Mouse (Mus musculus) hindbrain, embryonic 10.5 days (tissue): Measurements from ENCODE around the gene Ablim1. TPM values are rescaled to one million over a fixed set of nuclear protein-coding genes. Genes with fewer than 3 reads are reported as not detected.

ENCODE experiments used
- DNase-seq: peaks from one replicate; pipeline ENCODE4 v3.0.0-alpha.2; 2017; ENCODE audit warnings: low spot score
- H3K27ac ChIP-seq: fragments of 300-500 bp; sonication (generic); 2 replicates; pipeline ENCODE4 v1.5.1; 2016; ENCODE audit warnings: mild to moderate bottlenecking, moderate library complexity
- H3K27me3 ChIP-seq: fragments of 300-500 bp; sonication (generic); 2 replicates; pipeline ENCODE4 v1.6.1; 2016; ENCODE audit warnings: mild to moderate bottlenecking; ENCODE audit not compliant: poor library complexity, insufficient read depth, severe bottlenecking
- H3K36me3 ChIP-seq: fragments of 300-500 bp; sonication (generic); 2 replicates; pipeline ENCODE4 v1.6.1; 2016; ENCODE audit warnings: mild to moderate bottlenecking, moderate library complexity
- H3K4me1 ChIP-seq: fragments of 300-500 bp; sonication (generic); replicated peaks from 2 replicates; pipeline ENCODE4 v1.6.1; 2016; ENCODE audit warnings: mild to moderate bottlenecking
- H3K4me3 ChIP-seq: fragments of 300-500 bp; sonication (generic); 2 replicates; pipeline ENCODE4 v1.5.1; 2016; ENCODE audit warnings: mild to moderate bottlenecking, moderate library complexity
- H3K9me3 ChIP-seq: fragments of 300-500 bp; sonication (generic); 2 replicates; pipeline ENCODE4 v1.6.1; 2016; ENCODE audit warnings: mild to moderate bottlenecking, moderate library complexity
- WGBS: fragments of 180-500 bp; shearing (Covaris S2); methylation state at CpG from one replicate; pipeline ENCODE4 v1.1.7; 2016; 5-methylcytosine and 5-hydroxymethylcytosine counted together
- polyA plus RNA-seq: library from polyadenylated mRNA; unstranded; fragments of >200 nt; fragmentation: Nextera tagmentation; extraction: Ambion mirVana; gene quantifications from 2 replicates; pipeline ENCODE4 v1.2.1, GENCODE M21; 2016

Gene Ablim1
- polyA plus RNA-seq, 1 experiment from 2014 or later, result 17.7 TPM

- Histone ChIP-seq H3K27me3 (peaks cover 33% of the 10 kb centered on the region), H3K9me3 (no peaks in the 10 kb centered on the region), H3K4me1 (peaks cover 66% of the 10 kb centered on the region), H3K4me3 (no peak overlapping the region), H3K27ac (peak overlapping the region; percentile 20; the same call in 1 of the 2 replicates), H3K36me3 (no peaks in the 10 kb centered on the region)
- DNase-seq, result no peak
- 37% methylated on average over 6 of the region's 6 CpGs for WGBS
These were observed 301.4 kb downstream of the Ablim1 start for GRCm38 (mm10) chr19:57013271-57013677.

DNA sequence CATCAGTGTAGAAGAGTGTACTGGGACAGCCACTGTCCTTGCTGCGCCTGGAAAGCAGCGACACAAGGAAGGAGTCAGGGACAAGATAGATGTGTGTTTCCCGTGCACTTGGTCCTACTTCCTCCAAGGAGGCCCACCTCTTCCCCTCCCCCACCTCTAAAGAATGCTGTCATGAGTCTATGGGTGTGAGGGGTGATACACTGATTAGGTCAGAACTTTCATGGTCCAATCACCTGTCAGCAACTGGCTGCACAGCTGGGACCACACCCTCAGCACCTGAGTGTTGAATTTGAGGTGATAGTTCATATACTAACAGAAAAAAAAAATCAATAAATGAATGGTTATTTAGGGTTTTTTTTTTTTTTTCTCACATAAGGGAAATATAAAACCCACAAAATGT, 302.7 kb downstream of the Ablim1 start:
- WGBS, result 81% methylated on average over 3 of the region's 3 CpGs
- H3K27me3 ChIP-seq, result peaks cover 45% of the 10 kb centered on the region
- no peaks in the 10 kb centered on the region for H3K9me3 ChIP-seq
- no peak overlapping the region for H3K27ac ChIP-seq
- DNase-seq, result no peak
- H3K36me3 ChIP-seq, result no peaks in the 10 kb centered on the region
- H3K4me1 ChIP-seq, result peaks cover 69% of the 10 kb centered on the region
- H3K4me3 ChIP-seq, result no peak overlapping the region

GRCm38 (mm10) chr19:57010064-57010463, 304.7 kb downstream of the Ablim1 start:
- peaks cover 63% of the 10 kb centered on the region for H3K4me1 ChIP-seq
- no peak for DNase-seq
- WGBS, result 33% methylated on average over 4 of the region's 4 CpGs

DNA sequence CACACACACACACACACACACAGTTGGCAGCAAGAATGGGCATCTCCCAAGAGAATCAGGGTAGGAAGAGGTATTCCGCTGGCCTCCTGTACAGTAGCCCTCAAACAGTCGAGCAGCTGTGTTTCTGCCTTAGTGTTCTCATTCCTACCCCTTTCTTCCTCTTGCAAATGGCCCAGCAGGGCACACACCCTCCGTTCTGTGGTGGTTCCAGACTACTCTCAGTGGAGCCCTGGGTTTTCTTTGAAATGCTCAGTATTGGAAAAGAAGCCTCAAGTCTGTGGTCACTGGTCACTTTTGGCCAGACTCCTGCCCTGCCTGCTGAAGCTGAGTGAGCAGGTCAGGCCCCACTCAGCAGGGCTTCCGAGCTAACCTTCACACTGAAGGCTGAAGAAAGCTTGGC, 305.1 kb downstream of the Ablim1 start:
- Histone ChIP-seq H3K27ac (0 out of 2 replicates have a peak overlapping the region, but pooled peaks have one; percentile 35), H3K4me3 (no peak overlapping the region), H3K27me3 (peaks cover 59% of the 10 kb centered on the region), H3K9me3 (no peaks in the 10 kb centered on the region), H3K4me1 (peaks cover 63% of the 10 kb centered on the region), H3K36me3 (no peaks in the 10 kb centered on the region)
- DNase-seq, result no peak
- WGBS, result 35% methylated on average over 4 of the region's 4 CpGs

More at GRCm38 (mm10) chr19:57010064-57010463, 304.7 kb downstream of the Ablim1 start:
- Histone ChIP-seq H3K9me3 (no peaks in the 10 kb centered on the region), H3K4me3 (no peak overlapping the region), H3K36me3 (no peaks in the 10 kb centered on the region), H3K27me3 (peaks cover 58% of the 10 kb centered on the region), H3K27ac (0 out of 2 replicates have a peak overlapping the region, but pooled peaks have one; percentile 35)

GRCm38 (mm10) chr19:57007781-57008710, 306.7 kb downstream of the Ablim1 start, which contains the start of gene Afap1l2:
Afap1l2 (minus strand) TSS chr19:57008228.
- Histone ChIP-seq H3K27ac (peak within 1 kb of the TSS; percentile 80), H3K4me3 (peak within 1 kb of the TSS; percentile 63), H3K36me3 (no peaks in the 10 kb centered on the region), H3K9me3 (no peaks in the 10 kb centered on the region), H3K4me1 (peaks cover 58% of the 10 kb centered on the region), H3K27me3 (peaks cover 62% of the 10 kb centered on the region)
- peak; percentile 55 for DNase-seq
- 2% methylated on average over 68 of the region's 68 CpGs for WGBS

GRCm38 (mm10) chr19:57007291-57007690, 307.4 kb downstream of the Ablim1 start:
- no peak for DNase-seq
- Histone ChIP-seq H3K27ac (peak overlapping the region; percentile 80; the same call in 1 of the 2 replicates), H3K27me3 (peaks cover 62% of the 10 kb centered on the region), H3K4me1 (peaks cover 62% of the 10 kb centered on the region), H3K36me3 (no peaks in the 10 kb centered on the region), H3K9me3 (no peaks in the 10 kb centered on the region), H3K4me3 (peak overlapping the region; percentile 63)
- WGBS, result 67% methylated on average over 16 of the region's 16 CpGs

DNA sequence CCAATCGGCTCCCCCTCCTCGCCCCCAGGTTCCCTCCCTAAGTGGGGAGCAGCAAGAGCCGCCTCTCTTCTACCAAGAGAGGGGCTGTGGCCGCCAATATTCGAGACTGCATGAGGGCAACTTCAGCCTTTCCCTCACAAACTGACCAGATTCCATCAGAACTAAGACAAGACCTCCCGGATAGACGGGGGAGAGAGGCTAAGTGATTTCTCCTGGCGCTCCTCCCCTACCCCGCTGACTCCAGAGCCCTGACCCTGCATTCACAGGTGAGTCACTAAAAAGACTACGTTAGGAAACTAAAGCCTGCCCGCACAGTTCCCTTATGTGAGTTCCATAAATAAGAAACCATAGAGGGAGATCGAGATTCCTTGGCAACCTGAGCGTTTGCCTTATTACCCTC, 307.9 kb downstream of the Ablim1 start:
- no peaks in the 10 kb centered on the region for H3K9me3 ChIP-seq
- peaks cover 64% of the 10 kb centered on the region for H3K27me3 ChIP-seq
- H3K27ac ChIP-seq, result no peak overlapping the region
- peaks cover 63% of the 10 kb centered on the region for H3K4me1 ChIP-seq
- 58% methylated on average over 13 of the region's 13 CpGs for WGBS
- H3K36me3 ChIP-seq, result no peaks in the 10 kb centered on the region
- H3K4me3 ChIP-seq, result no peak overlapping the region
- no peak for DNase-seq

DNA sequence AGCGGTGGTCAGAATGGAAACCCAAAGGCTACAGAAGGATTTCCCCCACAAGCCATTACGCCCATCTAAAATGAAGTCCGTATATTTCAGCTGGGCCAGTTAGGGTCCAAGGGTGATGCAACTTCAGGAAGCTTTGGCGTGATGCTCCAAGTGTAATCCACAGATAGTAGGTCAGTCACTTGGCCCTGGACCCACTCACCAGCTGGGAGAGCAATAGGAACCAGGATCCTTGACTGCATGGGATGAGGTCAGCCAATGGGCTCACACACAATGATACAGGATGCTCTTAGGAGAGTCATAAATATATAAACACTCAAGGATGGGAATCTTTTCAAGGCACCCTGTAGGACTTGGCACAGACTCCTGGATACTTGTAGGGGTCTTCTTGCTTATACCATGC, 309.7 kb downstream of the Ablim1 start:
- peaks cover 52% of the 10 kb centered on the region for H3K4me1 ChIP-seq
- WGBS, result 94% methylated on average over 4 of the region's 4 CpGs

DNA sequence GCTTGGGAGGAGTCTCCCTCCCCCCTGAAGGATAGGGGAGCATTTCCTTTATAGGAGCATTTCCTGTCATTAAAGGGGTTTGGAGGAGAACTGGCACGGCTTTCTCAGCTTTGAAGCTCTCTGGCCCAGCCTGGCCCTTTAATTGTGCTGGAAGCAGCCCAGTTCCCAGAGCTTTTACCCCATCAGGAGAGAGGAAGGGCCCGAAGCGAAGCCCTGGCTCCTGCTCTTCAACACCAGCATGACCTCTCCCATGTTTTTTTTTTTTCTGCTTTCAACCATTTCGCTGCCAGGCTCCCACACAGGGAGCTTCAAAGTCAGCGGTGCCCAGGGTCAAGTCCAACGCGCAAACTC, 311.3 kb downstream of the Ablim1 start:
- Histone ChIP-seq H3K27ac (peak overlapping the region; percentile 1; the same call in 1 of the 2 replicates), H3K27me3 (peaks cover 34% of the 10 kb centered on the region), H3K4me1 (peaks cover 54% of the 10 kb centered on the region), H3K4me3 (no peak overlapping the region), H3K9me3 (no peaks in the 10 kb centered on the region), H3K36me3 (no peaks in the 10 kb centered on the region)
- WGBS, result 46% methylated on average over 7 of the region's 7 CpGs
- DNase-seq, result no peak

More for the DNA sequence above, 309.7 kb downstream of the Ablim1 start:
- Histone ChIP-seq H3K36me3 (no peaks in the 10 kb centered on the region), H3K9me3 (no peaks in the 10 kb centered on the region), H3K27ac (no peak overlapping the region), H3K27me3 (peaks cover 51% of the 10 kb centered on the region), H3K4me3 (no peak overlapping the region)
- no peak for DNase-seq

GRCm38 (mm10) chr19:57002741-57003459, 311.8 kb downstream of the Ablim1 start:
- peaks cover 29% of the 10 kb centered on the region for H3K27me3 ChIP-seq
- no peaks in the 10 kb centered on the region for H3K36me3 ChIP-seq
- DNase-seq, result no peak
- no peak overlapping the region for H3K4me3 ChIP-seq
- no peaks in the 10 kb centered on the region for H3K9me3 ChIP-seq
- 73% methylated on average over 12 of the region's 12 CpGs for WGBS
- H3K4me1 ChIP-seq, result peaks cover 52% of the 10 kb centered on the region
- peak overlapping the region; percentile 1; the same call in 1 of the 2 replicates for H3K27ac ChIP-seq

- H3K4me3 ChIP-seq, result no peak overlapping the region
- DNase-seq, result no peak
- H3K27ac ChIP-seq, result peak overlapping the region; percentile 66
- peaks cover 53% of the 10 kb centered on the region for H3K4me1 ChIP-seq
- peaks cover 19% of the 10 kb centered on the region for H3K27me3 ChIP-seq
- H3K36me3 ChIP-seq, result no peaks in the 10 kb centered on the region
- H3K9me3 ChIP-seq, result no peaks in the 10 kb centered on the region
- 85% methylated on average over 4 of the region's 4 CpGs for WGBS
These were observed 312.8 kb downstream of the Ablim1 start for GRCm38 (mm10) chr19:57001926-57002325.

DNA sequence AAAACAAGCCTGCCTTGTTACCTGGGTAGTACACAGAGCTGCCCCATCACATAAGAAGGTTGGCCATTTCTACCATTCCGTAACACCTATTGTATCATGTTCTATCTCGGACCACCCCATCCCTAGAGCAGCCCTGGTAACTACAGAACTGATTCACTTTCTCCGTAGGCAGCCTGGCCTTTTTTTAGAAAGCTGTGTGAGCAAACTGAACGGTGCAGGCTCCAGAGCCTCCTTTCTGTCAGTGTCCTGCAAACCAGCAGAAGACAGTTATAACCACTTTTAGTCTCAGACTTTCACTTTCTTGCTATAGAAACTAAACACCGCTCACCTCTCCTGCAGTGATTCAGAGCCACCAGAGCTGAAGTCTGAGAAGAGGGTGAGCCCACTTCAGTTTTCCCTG, 314.1 kb downstream of the Ablim1 start:
- no peak overlapping the region for H3K4me3 ChIP-seq
- H3K4me1 ChIP-seq, result peaks cover 57% of the 10 kb centered on the region
- peaks cover 7% of the 10 kb centered on the region; the same call in 1 of the 2 replicates for H3K27me3 ChIP-seq
- DNase-seq, result no peak
- no peaks in the 10 kb centered on the region for H3K9me3 ChIP-seq
- WGBS, result 91% methylated on average over 5 of the region's 5 CpGs
- H3K27ac ChIP-seq, result no peak overlapping the region
- no peaks in the 10 kb centered on the region for H3K36me3 ChIP-seq
